Mouse (Mus musculus): Measurements from ENCODE around the gene Celf1. TPM values are rescaled to one million over a fixed set of nuclear protein-coding genes. Genes with fewer than 3 reads are reported as not detected.
A peak's percentile ranks its signal among the peaks of the same experiment; 100 is the strongest.
"Not testable (repeated sequence)": the region's sequence is repeated elsewhere in the genome, so short reads cannot be mapped to it uniquely, and the experiment has no call there.

The Celf1 gene
- polyA plus RNA-seq, 1 experiment from 2014 or later, result 132 TPM

- ATAC-seq, result no peak
- no peaks in the 10 kb centered on the region for H3K36me3 ChIP-seq (ENCODE audit: poor library complexity, severe bottlenecking)
- no peak overlapping the region for H3K27ac ChIP-seq
- 86% methylated on average over 9 of the region's 9 CpGs for WGBS
- no peak overlapping the region for H3K9ac ChIP-seq
- no peaks in the 10 kb centered on the region for H3K9me3 ChIP-seq (replicated peaks)
- no peak overlapping the region for H3K4me2 ChIP-seq
- H3K4me1 ChIP-seq, result no peaks in the 10 kb centered on the region
- H3K4me3 ChIP-seq, result no peak overlapping the region
- H3K27me3 ChIP-seq, result no peaks in the 10 kb centered on the region
Measured at GRCm38 (mm10) chr2:91027391-91028214, 87.4 kb downstream of the Celf1 start.

DNA sequence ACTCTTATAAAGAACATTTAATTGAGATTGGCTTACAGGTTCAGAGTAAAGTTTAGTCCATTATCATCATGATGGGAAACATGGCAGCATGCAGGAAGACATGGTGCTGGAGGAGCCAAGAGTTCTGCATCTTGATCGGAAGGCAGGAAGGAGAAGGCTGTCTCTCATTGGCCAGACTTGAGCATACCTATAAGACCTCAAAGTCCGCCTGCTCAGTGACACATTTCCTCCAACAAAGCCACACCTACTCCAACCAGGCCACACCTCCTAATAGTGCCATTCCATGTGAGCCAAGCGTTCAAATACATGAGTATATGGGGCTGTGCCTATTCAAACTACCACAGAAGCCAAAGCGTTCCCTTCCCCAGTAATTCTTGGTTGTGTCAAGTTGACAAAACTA, 91.0 kb downstream of the Celf1 start:
- no peaks in the 10 kb centered on the region for H3K36me3 ChIP-seq (ENCODE audit: poor library complexity, severe bottlenecking)
- no peak overlapping the region for H3K4me3 ChIP-seq
- H3K9me3 ChIP-seq (replicated peaks), result no peaks in the 10 kb centered on the region
- H3K27me3 ChIP-seq, result no peaks in the 10 kb centered on the region
- WGBS, result 80% methylated on average over 4 of the region's 4 CpGs
- no peak for ATAC-seq
- no peak overlapping the region for H3K27ac ChIP-seq
- H3K4me2 ChIP-seq, result no peak overlapping the region
- no peak overlapping the region for H3K9ac ChIP-seq
- H3K4me1 ChIP-seq, result no peaks in the 10 kb centered on the region

- H3K36me3 ChIP-seq (ENCODE audit: poor library complexity, severe bottlenecking), result no peaks in the 10 kb centered on the region
- H3K27ac ChIP-seq, result no peak overlapping the region
- H3K27me3 ChIP-seq, result no peaks in the 10 kb centered on the region
- H3K9ac ChIP-seq, result no peak overlapping the region
- 19% methylated on average over 3 of the region's 3 CpGs for WGBS
- H3K4me2 ChIP-seq, result no peak overlapping the region
- H3K4me3 ChIP-seq, result no peak overlapping the region
- H3K9me3 ChIP-seq (replicated peaks), result no peaks in the 10 kb centered on the region
- no peaks in the 10 kb centered on the region for H3K4me1 ChIP-seq
- ATAC-seq, result no peak
Measured at GRCm38 (mm10) chr2:91033000-91033399, 92.8 kb downstream of the Celf1 start.

DNA sequence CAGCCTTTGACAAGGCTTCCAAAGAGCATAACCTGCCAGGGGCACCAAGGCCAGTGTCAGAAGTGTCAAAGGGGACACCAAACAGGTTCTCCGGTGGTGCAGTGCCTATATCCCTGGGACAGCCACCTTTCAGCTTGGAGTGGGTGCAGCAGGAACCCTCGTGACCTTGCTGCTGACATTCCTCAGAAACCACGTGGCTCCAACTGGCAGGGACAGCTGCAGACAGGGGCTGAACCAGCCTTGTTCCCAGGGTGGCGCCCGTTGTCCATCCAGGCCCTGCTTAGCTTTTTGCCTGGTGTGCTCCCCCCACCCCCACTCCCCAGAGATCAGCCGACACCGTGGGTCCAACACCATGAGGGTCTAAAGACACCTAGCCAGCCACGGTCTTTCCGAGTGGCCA, 95.2 kb downstream of the Celf1 start, which contains the start of gene Rapsn:
Gene Rapsn (plus strand): TSS at position 236 of the 400 bp plus-strand sequence.
- H3K27ac ChIP-seq, result no peak within 1 kb of the TSS
- H3K4me1 ChIP-seq, result no peaks in the 10 kb centered on the region
- no peak for ATAC-seq
- no peaks in the 10 kb centered on the region for H3K36me3 ChIP-seq (ENCODE audit: poor library complexity, severe bottlenecking)
- H3K4me3 ChIP-seq, result no peak within 1 kb of the TSS
- H3K9ac ChIP-seq, result no peak within 1 kb of the TSS
- H3K9me3 ChIP-seq (replicated peaks), result no peaks in the 10 kb centered on the region
- H3K27me3 ChIP-seq, result no peaks in the 10 kb centered on the region
- 75% methylated on average over 9 of the region's 9 CpGs for WGBS
- H3K4me2 ChIP-seq, result no peak within 1 kb of the TSS

- no peak overlapping the region for H3K27ac ChIP-seq
- no peak overlapping the region for H3K4me3 ChIP-seq
- 66% methylated on average over 8 of the region's 8 CpGs for WGBS
- H3K36me3 ChIP-seq (ENCODE audit: poor library complexity, severe bottlenecking), result no peaks in the 10 kb centered on the region
- no peaks in the 10 kb centered on the region for H3K9me3 ChIP-seq (replicated peaks)
- H3K9ac ChIP-seq, result no peak overlapping the region
- H3K4me1 ChIP-seq, result no peaks in the 10 kb centered on the region
- no peak for ATAC-seq
- no peaks in the 10 kb centered on the region for H3K27me3 ChIP-seq
- H3K4me2 ChIP-seq, result no peak overlapping the region
Measured at GRCm38 (mm10) chr2:91041786-91042185, 101.6 kb downstream of the Celf1 start.

DNA sequence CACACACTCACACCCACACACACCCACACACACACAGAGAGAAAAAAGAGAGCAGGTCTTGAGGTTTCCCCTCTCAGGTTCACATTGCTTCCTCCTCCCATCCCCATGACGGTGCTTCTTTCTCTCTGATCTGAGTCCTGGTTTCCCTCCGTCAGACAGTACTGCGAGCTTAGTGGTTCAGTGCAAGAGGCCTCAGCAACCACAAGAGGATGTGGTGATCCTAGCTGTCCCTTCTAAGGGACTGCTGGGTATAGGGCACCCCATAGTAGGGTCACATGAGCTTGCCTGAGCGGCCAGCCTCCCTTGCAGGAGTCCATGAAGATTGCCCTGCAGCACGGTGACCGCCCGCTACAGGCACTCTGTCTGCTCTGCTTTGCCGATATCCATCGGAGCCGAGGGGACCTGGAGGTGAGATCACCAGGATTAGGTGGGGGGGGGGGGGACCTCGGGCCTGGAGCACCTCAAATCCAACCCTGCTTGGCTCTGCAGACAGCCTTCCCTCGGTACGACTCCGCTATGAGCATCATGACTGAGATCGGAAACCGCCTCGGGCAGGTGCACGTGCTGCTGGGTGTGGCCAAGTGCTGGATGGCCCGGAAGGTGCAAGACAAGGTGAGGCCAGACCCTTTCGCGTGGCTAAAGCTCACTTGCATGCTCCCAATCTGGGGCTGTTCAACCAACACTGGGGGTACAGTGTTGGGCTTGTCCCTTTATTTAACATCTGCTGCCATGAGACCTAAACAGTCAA, 102.6 kb downstream of the Celf1 start:
- Histone ChIP-seq H3K4me3 (no peak overlapping the region), H3K9ac (no peak overlapping the region), H3K27me3 (no peaks in the 10 kb centered on the region), H3K9me3 (replicated peaks) (no peaks in the 10 kb centered on the region), H3K27ac (no peak overlapping the region), H3K36me3 (ENCODE audit: poor library complexity, severe bottlenecking) (no peaks in the 10 kb centered on the region), H3K4me2 (no peak overlapping the region), H3K4me1 (no peaks in the 10 kb centered on the region)
- WGBS, result 71% methylated on average over 21 of the region's 21 CpGs
- no peak for ATAC-seq

DNA sequence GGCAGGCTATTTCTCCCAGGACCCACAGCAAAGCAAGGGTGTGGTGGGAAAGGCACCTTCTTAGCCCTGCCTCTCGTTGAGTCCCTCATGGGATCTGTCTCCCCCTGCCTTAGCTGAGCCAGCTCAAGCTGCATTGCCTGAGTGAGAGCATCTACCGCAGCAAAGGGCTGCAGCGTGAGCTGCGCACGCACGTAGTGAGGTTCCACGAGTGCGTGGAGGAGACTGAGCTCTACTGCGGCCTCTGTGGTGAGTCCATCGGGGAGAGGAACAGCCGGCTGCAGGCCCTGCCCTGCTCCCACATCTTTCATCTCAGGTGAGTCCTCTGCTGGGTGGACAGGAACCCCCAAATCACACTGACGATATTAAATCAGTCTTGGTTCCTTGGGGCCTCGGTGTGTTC, 104.5 kb downstream of the Celf1 start:
- 87% methylated on average over 13 of the region's 13 CpGs for WGBS
- H3K27ac ChIP-seq, result no peak overlapping the region
- no peak for ATAC-seq

DNA sequence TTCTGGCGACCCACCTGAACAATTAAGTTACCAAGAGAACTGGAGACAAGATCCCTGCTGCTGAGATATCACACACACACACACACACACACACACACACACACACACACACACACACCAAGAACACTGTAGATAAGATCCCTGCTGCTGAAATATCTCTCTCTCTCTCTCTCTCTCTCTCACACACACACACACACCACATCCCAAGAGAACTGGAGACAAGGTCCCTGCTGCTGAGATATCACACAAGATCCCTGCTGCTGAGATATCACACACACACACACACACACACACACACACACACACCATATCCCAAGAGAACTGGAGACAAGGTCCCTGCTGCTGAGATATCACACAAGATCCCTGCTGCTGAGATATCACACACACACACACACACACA, 105.6 kb downstream of the Celf1 start:
- H3K4me2 ChIP-seq; ATAC-seq; H3K4me1 ChIP-seq; H3K27ac ChIP-seq; H3K9me3 ChIP-seq (replicated peaks); H3K36me3 ChIP-seq (ENCODE audit: poor library complexity, severe bottlenecking); H3K27me3 ChIP-seq; H3K9ac ChIP-seq; H3K4me3 ChIP-seq: not testable (repeated sequence)
- 93% methylated on average over 1 of the region's 1 CpGs for whole genome bisulfite sequencing

More for the DNA sequence above, 104.5 kb downstream of the Celf1 start:
- no peak overlapping the region for H3K4me2 ChIP-seq
- H3K27me3 ChIP-seq, result no peaks in the 10 kb centered on the region
- H3K4me1 ChIP-seq, result no peaks in the 10 kb centered on the region
- H3K9ac ChIP-seq, result no peak overlapping the region
- H3K9me3 ChIP-seq (replicated peaks), result no peaks in the 10 kb centered on the region
- no peaks in the 10 kb centered on the region for H3K36me3 ChIP-seq (ENCODE audit: poor library complexity, severe bottlenecking)
- no peak overlapping the region for H3K4me3 ChIP-seq

DNA sequence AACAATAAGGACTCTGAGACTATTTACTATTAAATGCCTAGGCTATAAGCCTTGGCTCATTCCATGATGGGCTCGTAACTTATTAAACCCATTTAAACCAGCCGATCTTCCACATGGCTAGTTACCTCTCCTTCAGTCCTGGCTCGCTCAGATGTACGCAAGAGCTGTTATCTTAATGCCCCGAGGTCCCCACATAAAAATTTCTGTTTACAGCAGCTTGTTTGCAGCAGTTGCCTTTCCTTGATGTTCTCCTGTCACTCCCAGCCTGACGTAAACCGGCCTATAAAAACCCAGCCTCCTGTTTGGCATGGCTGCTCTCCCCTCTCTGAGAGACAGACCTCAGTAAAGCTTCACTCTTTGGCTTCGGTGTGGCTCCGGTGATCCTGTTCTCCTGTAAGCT, 107.2 kb downstream of the Celf1 start:
- peaks cover 8% of the 10 kb centered on the region for H3K36me3 ChIP-seq (ENCODE audit: poor library complexity, severe bottlenecking)
- no peak for ATAC-seq
- no peak overlapping the region for H3K4me2 ChIP-seq
- no peak overlapping the region for H3K4me3 ChIP-seq
- no peaks in the 10 kb centered on the region for H3K4me1 ChIP-seq
- no peak overlapping the region for H3K27ac ChIP-seq
- no peak overlapping the region for H3K9ac ChIP-seq
- H3K9me3 ChIP-seq (replicated peaks), result no peaks in the 10 kb centered on the region
- no peaks in the 10 kb centered on the region for H3K27me3 ChIP-seq
- 77% methylated on average over 9 of the region's 9 CpGs for WGBS

GRCm38 (mm10) chr2:91051917-91052316, 111.7 kb downstream of the Celf1 start:
- Histone ChIP-seq H3K9ac (no peak overlapping the region), H3K27me3 (no peaks in the 10 kb centered on the region), H3K4me3 (no peak overlapping the region), H3K27ac (no peak overlapping the region), H3K4me2 (no peak overlapping the region), H3K4me1 (peaks cover 17% of the 10 kb centered on the region), H3K9me3 (replicated peaks) (no peaks in the 10 kb centered on the region), H3K36me3 (ENCODE audit: poor library complexity, severe bottlenecking) (peaks cover 24% of the 10 kb centered on the region)
- ATAC-seq, result no peak
- WGBS, result 93% methylated on average over 3 of the region's 3 CpGs

DNA sequence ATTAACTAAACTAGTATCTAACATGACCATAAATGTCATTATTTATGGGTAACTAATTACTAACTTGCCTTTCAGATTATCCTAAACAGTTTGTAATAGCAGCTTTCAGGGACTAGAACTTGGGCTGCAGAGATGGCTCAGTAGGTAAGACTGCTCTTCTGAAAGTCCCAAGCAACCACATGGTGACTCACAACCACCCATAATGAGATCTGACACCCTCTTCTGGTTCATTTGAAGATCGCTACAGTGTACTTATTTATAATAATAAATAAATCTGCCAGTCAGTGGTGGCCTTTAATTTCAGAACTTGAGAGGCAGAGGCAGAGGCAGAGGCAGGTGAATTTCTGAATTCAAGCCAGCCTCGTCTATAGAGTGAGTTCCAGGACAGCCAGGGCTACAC, 112.6 kb downstream of the Celf1 start:
- WGBS, result 60% methylated on average over 2 of the region's 2 CpGs
- peaks cover 32% of the 10 kb centered on the region for H3K36me3 ChIP-seq (ENCODE audit: poor library complexity, severe bottlenecking)
- no peak for ATAC-seq

DNA sequence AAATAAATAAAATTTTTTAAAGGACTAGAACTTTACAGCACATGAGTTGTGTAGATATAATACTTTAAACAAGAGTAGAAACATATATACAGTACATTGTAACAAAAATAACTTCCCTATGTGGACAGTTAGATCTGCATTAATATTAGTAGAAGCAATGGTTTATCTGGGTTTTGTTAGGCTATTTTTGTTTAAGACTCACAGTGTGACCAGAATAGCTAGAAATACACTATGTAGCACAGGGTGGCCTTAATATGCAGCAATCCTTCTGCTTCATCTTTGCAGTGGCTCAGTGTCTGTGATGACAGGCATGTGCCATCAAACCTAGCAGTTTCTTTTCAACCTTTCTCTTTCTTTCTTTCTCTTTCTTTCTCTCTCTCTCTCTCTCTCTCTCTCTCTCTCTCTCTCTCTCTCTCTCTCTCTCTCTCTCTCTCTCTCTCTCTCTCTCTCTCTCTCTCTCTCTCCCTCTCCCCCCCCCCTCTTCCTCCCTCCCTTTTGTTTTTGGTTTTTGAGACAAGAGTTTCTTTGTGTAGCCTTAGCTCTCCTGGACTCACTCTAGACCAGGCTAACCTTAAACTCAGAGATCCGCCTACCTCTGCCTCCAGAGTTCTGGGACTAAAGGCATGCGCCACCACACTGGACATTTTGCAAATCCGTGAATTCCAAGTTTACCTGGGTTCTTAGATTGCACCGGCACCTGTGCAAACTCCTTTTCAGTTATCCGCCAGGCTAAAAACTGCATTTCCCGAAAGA, 113.2 kb downstream of the Celf1 start:
- Histone ChIP-seq H3K4me3 (peak overlapping the region; percentile 61), H3K4me2 (peak overlapping the region; percentile 84), H3K4me1 (peaks cover 17% of the 10 kb centered on the region), H3K27ac (no peak overlapping the region), H3K9me3 (replicated peaks) (no peaks in the 10 kb centered on the region), H3K27me3 (no peaks in the 10 kb centered on the region), H3K9ac (peak overlapping the region; percentile 73), H3K36me3 (ENCODE audit: poor library complexity, severe bottlenecking) (peaks cover 38% of the 10 kb centered on the region)
- ATAC-seq, result peak; percentile 77
- WGBS, result 0% methylated on average over 6 of the region's 6 CpGs

More for the DNA sequence above, 112.6 kb downstream of the Celf1 start:
- peak overlapping the region; percentile 61 for H3K4me3 ChIP-seq
- H3K27ac ChIP-seq, result no peak overlapping the region
- H3K9ac ChIP-seq, result no peak overlapping the region
- peaks cover 17% of the 10 kb centered on the region for H3K4me1 ChIP-seq
- H3K27me3 ChIP-seq, result no peaks in the 10 kb centered on the region
- peak overlapping the region; percentile 84 for H3K4me2 ChIP-seq
- H3K9me3 ChIP-seq (replicated peaks), result no peaks in the 10 kb centered on the region
